Mouse (Mus musculus): ENCODE measurements at regions not wholly inside any gene's neighbourhood (a gene's known extent, or its start where the extent isn't known, plus 50 kb on each side); places are given as distances from the start of the nearest gene placed in this dataset.

DNA sequence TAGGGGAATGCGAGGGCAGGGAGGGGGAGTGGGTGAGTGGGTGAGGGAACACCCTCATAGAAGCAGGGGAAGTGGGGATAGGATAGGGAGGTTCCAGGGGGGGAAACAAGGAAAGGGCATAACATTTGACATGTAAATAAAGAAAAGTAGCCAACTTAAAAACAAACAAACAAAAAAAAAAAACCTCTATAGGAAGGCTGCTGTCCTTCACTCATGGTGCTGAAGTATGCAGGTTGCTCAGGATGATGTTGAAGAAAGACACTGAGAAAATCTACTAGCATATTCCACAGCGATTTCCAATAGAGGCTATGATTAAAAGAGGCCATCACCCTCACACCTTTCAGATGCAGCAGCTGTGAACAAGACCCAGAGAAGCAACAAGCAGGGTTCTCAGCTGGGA is 298.7 kb downstream of the Rps29 start:
- no peak for TF ChIP-seq CTCF (IDR thresholded peaks at IDR 0.05; ENCODE audit: insufficient read depth, low read length)
- no peak for TF ChIP-seq POLR2A (IDR thresholded peaks at IDR 0.05; ENCODE audit: borderline replicate concordance, extremely low read depth, low read depth, low read length)
